Comparison of ENCODE assay signal across 8 mouse cellular contexts in genomic region chrX:106603386-106603785, GRCm38 (mm10). TPM values are rescaled to one million over a fixed set of nuclear protein-coding genes. Genes with fewer than 3 reads are reported as not detected.
DNase-seq lines count a peak whose midpoint lies in the region; ATAC-seq and TF ChIP-seq lines count a peak whose summit lies in the region.

Gene Cysltr1 (minus strand): TSS chrX:106603679.

- H3K9ac ChIP-seq in limb, embryonic 14.5 days (ENCODE audit: low read depth, low read length, severe bottlenecking) = no peak within 1 kb of the TSS
- H3K9ac ChIP-seq in midbrain, postnatal 0 days (replicated peaks; ENCODE audit: low read length, poor library complexity, severe bottlenecking) = no peak within 1 kb of the TSS

- H3K36me3 ChIP-seq in limb, embryonic 14.5 days (ENCODE audit: control insufficient read depth, insufficient read depth, low read length) = no peaks in the 10 kb centered on the region
- H3K36me3 ChIP-seq in midbrain, postnatal 0 days (ENCODE audit: insufficient read depth, low read length) = no peaks in the 10 kb centered on the region

- no peaks in the 10 kb centered on the region for H3K9me3 ChIP-seq in limb, embryonic 14.5 days (ENCODE audit: control insufficient read depth, low read length)
- no peaks in the 10 kb centered on the region for H3K9me3 ChIP-seq in midbrain, postnatal 0 days (ENCODE audit: low read length)

- no peak for TF ChIP-seq CTCF in bone marrow macrophage, adult 2 months (IDR thresholded peaks at IDR 0.05; ENCODE audit: low read depth, low read length)
- no peak for TF ChIP-seq CTCF in midbrain, postnatal 0 days (IDR thresholded peaks at IDR 0.05)

- peak; percentile 2 to 23 for DNase-seq in adrenal gland, adult (ENCODE audit: inconsistent age in 2 of 2, low spot score in 1 of 2)
- DNase-seq in adrenal gland, postnatal 4 days (ENCODE audit: low spot score in 2 of 2) = no peak
- peak; percentile 11 to 15 for DNase-seq in heart, postnatal 10 days
- no peak for DNase-seq in limb, embryonic 14.5 days (ENCODE audit: low spot score)
- DNase-seq in midbrain, postnatal 0 days (ENCODE audit: low spot score) = no peak
- DNase-seq in cerebellum, postnatal 10 days = no peak
- no peak for DNase-seq in frontal cortex, postnatal 14 days (ENCODE audit: low spot score in 2 of 2)

- H3K4me3 ChIP-seq in bone marrow macrophage, adult 2 months (ENCODE audit: insufficient read depth, low read length) = peak within 1 kb of the TSS; percentile 86
- H3K4me3 ChIP-seq in limb, embryonic 14.5 days (replicated peaks; ENCODE audit: low read length) = no peak within 1 kb of the TSS
- no peak within 1 kb of the TSS for H3K4me3 ChIP-seq in midbrain, postnatal 0 days (ENCODE audit: low read depth, low read length)

- H3K27ac ChIP-seq in bone marrow macrophage, adult 2 months (ENCODE audit: insufficient read depth, low read depth, low read length) = peak within 1 kb of the TSS; percentile 97
- no peak within 1 kb of the TSS for H3K27ac ChIP-seq in limb, embryonic 14.5 days (replicated peaks; ENCODE audit: low read depth, low read length)
- H3K27ac ChIP-seq in midbrain, postnatal 0 days (ENCODE audit: low read depth, low read length) = no peak within 1 kb of the TSS

- no peak for ATAC-seq in limb, embryonic 14.5 days (ENCODE audit: low FRiP score, low read depth)
- ATAC-seq in midbrain, postnatal 0 days (ENCODE audit: low FRiP score) = no peak

- no peaks in the 10 kb centered on the region for H3K4me1 ChIP-seq in bone marrow macrophage, adult 2 months (ENCODE audit: control insufficient read depth, insufficient read depth, low read length)
- no peaks in the 10 kb centered on the region for H3K4me1 ChIP-seq in limb, embryonic 14.5 days (ENCODE audit: control insufficient read depth, insufficient read depth, low read length)
- no peaks in the 10 kb centered on the region for H3K4me1 ChIP-seq in midbrain, postnatal 0 days (ENCODE audit: insufficient read depth, low read length)

- peak within 1 kb of the TSS; percentile 25 for H3K4me2 ChIP-seq in limb, embryonic 14.5 days (replicated peaks; ENCODE audit: low read depth, low read length, severe bottlenecking)
- peak within 1 kb of the TSS; percentile 9; the same call in 1 of the 2 replicates for H3K4me2 ChIP-seq in midbrain, postnatal 0 days (ENCODE audit: low read depth, low read length, poor library complexity, severe bottlenecking)

- H3K27me3 ChIP-seq in limb, embryonic 14.5 days (ENCODE audit: control insufficient read depth, insufficient read depth, low read length) = no peaks in the 10 kb centered on the region
- no peaks in the 10 kb centered on the region for H3K27me3 ChIP-seq in midbrain, postnatal 0 days (ENCODE audit: insufficient read depth, low read length)

- 30% methylated on average over 6 of the region's 6 CpGs for WGBS in limb, embryonic 14.5 days
- 24% methylated on average over 6 of the region's 6 CpGs for WGBS in midbrain, postnatal 0 days

- intact Hi-C loops in heart, postnatal 10 days (cut with DNase I) = no loop called here

- no peak for TF ChIP-seq POLR2A in bone marrow macrophage, adult 2 months (IDR thresholded peaks at IDR 0.05; ENCODE audit: borderline replicate concordance, low read depth, low read length)
- TF ChIP-seq POLR2A in limb, embryonic 14.5 days (IDR thresholded peaks at IDR 0.05; ENCODE audit: borderline replicate concordance, extremely low read depth, insufficient read depth, insufficient read length) = no peak

RNA-seq across cellular contexts. Expression of gene Cysltr1, which starts in this region (rescaled TPM):
- under 1 TPM; 0.56 to 0.73 TPM for total RNA-seq in adrenal gland, postnatal 4 days (2021)
- 50.8 and 51.5 TPM in 2 replicates for polyA plus RNA-seq in bone marrow macrophage, adult 2 months (2012; ENCODE audit: insufficient read depth, insufficient read length, missing spikeins)
- 1 to 10 TPM; 1.7 to 2.8 TPM for total RNA-seq in heart, postnatal 10 days (2021)
- 1.0 and 1.3 TPM in 2 replicates for polyA plus RNA-seq in limb, embryonic 14.5 days (2012; rRNA removed)
- 1.8 and 2.1 TPM in 2 replicates for polyA plus RNA-seq in limb, embryonic 14.5 days (2014; fragmentation: Nextera tagmentation; extraction: Ambion mirVana)
- total RNA-seq in midbrain, postnatal 0 days (2014; rRNA removed) = 0.33 and 0.44 TPM in 2 replicates
- polyA plus RNA-seq in midbrain, postnatal 0 days (2015; fragmentation: Nextera tagmentation; extraction: Ambion mirVana) = 0.23 and 0.47 TPM in 2 replicates

Comparison
In these comparisons a context has a peak if more than half of its experiments do, and no peak if none do; other contexts are left out.
1. RNA of gene Cysltr1 (polyA plus RNA-seq): 50.8 to 51.5 TPM in bone marrow macrophage, adult 2 months; 1.0 to 2.1 TPM in limb, embryonic 14.5 days and 0.23 to 0.47 TPM in midbrain, postnatal 0 days; every median in the first group is over 10 times any median in the second.
2. DNase-seq: peak in adrenal gland, adult (2 of 2) and heart, postnatal 10 days (2 of 2); none in adrenal gland, postnatal 4 days (0 of 2), limb, embryonic 14.5 days (single experiment), midbrain, postnatal 0 days (single experiment), cerebellum, postnatal 10 days (0 of 2) and frontal cortex, postnatal 14 days (0 of 2).